Mouse (Mus musculus) cerebellum, postnatal 36 days (tissue): ENCODE measurements at regions not wholly inside any gene's neighbourhood (a gene's known extent, or its start where the extent isn't known, plus 50 kb on each side); places are given as distances from the start of the nearest gene placed in this dataset.
A peak's percentile ranks its signal among the peaks of the same experiment; 100 is the strongest.

Experiments used
- DNase-seq, 2 experiments: peaks; one replicate each; pipeline ENCODE4 v3.0.0; 2021 to 2022; ENCODE audit warnings: mixed read lengths in 2 of 2

DNA sequence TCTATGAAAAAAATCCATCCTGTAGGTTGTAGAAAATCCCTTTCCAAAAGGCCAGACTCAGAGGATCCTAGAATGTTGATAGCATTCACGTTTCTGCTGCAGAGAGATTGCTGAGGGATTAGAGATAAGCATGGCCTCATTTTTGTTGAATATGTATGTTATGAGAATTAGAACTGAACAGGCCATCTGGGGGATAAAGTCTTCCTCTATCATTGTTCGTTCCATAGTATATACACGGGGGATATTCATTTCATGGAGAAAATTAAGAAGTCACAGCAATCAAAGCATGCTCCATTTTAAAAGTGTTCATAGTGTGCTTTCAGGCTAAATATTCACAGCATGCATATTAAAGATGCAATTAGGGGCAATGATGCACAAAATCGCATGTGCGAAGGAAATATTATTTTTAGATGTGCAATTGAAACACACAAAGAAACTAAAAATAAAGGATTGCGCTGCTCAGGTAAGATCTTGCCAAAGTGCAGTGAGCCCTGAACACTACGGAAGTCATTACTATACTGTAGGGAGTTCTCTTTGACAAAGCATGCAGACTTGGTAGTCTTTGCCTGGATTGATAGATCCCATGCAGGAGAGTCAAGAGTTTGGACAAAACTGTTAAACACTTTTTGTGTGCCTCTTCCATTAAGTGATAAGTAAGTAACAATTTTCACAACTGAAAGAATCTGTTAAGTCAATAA lies 511.5 kb downstream of the Phf3 start:
- DNase-seq = no peak

- DNase-seq = no peak
These were observed 553.0 kb downstream of the Phf3 start for GRCm38 (mm10) chr1:30320657-30321262.

- no peak for DNase-seq
These were observed 555.5 kb downstream of the Phf3 start for GRCm38 (mm10) chr1:30318195-30318594.

GRCm38 (mm10) chr1:30289073-30289472 lies 584.6 kb downstream of the Phf3 start:
- no peak for DNase-seq

DNA sequence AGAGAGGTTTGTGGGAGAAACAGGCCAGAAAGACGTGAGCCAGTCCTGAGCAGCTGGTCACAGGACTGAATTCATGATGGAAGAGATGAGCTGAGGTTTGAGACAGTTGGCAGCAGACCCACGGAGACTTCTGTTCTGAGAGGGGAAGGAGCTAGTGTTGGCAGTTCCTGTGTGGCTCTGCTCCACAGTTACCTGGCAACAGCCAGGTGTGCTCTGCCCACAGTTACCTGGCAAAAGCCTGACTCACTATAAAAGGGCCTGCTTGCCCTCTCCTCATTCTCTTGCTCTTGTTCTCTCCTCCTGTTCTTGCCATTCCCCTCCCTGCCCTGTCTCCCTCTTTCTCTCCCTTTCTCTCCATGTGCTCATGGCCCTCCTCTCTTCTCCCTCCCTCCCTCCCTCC lies 611.3 kb downstream of the Phf3 start:
- no peak for DNase-seq

DNA sequence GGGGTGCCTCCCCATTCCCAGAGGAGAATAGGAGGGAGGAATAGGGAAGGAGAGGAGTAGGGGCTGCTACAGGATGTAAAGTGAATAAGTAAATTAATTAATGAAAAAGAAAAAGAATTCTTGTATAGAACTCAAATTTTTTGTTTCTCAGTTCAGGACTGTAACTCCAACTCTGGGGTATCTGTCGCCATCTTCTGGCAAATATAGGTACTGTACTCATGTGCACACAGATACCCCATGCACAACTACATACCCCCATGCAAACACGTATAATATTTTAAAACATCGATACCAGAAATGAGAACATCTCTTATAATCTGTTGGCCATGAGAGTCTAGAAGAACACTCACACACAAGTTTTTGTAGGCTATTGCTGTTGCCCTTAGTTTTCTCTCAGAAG lies 614.2 kb downstream of the Phf3 start:
- no peak for DNase-seq

DNA sequence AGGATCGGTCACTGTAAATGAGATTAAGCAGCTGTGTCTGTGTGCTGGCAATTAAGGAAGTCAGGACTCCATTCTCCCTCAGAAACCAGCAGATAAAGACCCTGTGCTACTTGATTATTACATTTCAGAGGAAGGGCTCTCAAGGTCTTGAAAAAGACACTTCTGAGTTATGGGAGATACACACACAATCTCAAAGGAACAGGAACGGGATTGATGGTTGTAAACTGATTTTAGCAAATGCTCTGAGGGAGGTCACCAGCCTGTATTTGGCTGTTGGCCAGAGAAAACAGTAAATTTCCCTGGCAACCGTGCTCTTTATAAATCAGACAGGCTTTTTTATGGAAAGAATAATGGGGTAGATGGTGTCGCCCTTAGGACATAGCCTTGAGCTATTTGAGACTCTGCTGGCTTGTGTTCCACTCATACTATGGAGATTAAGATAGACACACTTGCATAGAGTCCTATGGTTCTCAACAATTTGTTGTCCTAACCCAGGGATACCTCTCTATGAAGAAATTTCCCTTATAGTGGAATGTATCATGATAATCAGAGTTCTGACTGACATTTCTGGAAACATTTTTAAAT lies 656.9 kb downstream of the Phf3 start:
- no peak for DNase-seq

DNA sequence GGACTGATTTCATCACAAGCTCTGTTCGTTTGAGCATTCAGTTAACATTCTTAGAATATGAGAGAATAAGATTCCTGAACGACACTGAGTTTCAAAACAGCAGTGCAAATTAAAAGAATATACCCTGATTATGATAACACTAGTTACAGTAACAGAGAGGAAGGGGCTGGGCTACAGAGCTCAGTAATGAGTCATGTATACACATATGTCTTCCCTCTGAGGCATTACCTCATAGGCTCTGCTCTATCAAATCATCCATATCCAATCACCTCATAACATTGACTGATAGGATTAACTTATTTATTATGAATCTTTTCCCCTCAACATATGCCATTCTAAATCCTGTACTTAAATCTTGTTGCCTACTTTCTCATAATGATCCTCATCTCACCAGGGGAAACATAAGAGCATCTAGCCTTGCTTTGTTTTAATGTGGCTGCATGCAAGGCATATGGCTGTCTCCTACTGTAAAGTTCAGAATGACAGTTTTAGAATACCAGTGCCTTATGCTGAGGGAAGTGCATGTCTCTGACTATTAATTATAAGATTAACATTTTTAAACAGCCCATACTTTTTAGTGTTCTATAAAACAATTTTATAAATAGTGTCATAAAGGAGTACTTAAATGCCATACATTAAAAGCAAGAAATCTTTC lies 669.0 kb downstream of the Phf3 start:
- no peak for DNase-seq

DNA sequence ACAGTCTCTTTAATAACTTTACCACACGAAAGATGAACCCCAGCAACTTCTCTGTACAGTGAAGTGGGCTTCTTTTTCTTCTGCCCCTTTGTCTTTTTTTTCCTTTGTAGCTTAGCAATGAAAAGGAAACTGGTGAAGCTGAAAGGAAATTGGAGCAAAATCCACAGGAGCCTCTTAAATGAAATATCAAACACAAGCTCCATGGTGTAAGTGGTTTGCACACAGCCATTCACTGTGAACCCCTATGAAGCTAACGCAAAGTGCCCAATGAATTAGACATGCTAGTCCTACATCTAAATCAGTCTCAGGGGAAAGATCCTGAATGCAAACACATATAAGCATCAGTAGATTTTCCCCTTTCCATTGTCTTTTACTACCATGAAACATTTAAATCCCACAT lies 697.5 kb downstream of the Phf3 start:
- DNase-seq = no peak

GRCm38 (mm10) chr1:30144997-30145396 lies 728.7 kb downstream of the Phf3 start:
- peak; percentile 6 to 23 for DNase-seq

GRCm38 (mm10) chr1:30114186-30114585 lies 759.5 kb downstream of the Phf3 start:
- no peak for DNase-seq
